Mouse (Mus musculus): Measurements from ENCODE around the gene Als2. TPM values are rescaled to one million over a fixed set of nuclear protein-coding genes. Genes with fewer than 3 reads are reported as not detected.

Als2 gene
- polyA plus RNA-seq, 1 experiment from 2014 or later, result 12.6 TPM

- H3K9me3 ChIP-seq (replicated peaks), result no peaks in the 10 kb centered on the region
- H3K4me2 ChIP-seq, result no peak overlapping the region
- no peak overlapping the region for H3K27ac ChIP-seq (ENCODE audit: poor library complexity, severe bottlenecking)
- no peak for ATAC-seq (ENCODE audit: insufficient number of reproducible peaks, low FRiP score)
- H3K9ac ChIP-seq, result no peak overlapping the region
- peaks cover 6% of the 10 kb centered on the region; the same call in 1 of the 2 replicates for H3K4me1 ChIP-seq (replicated peaks)
- 68% methylated on average over 4 of the region's 4 CpGs for WGBS
- no peaks in the 10 kb centered on the region for H3K27me3 ChIP-seq (replicated peaks)
- H3K4me3 ChIP-seq, result no peak overlapping the region
- peaks cover 33% of the 10 kb centered on the region for H3K36me3 ChIP-seq
Observed at GRCm38 (mm10) chr1:59211651-59212050, 25.4 kb downstream of the Als2 start.

GRCm38 (mm10) chr1:59208331-59208730 lies 28.7 kb downstream of the Als2 start:
- Histone ChIP-seq H3K4me1 (replicated peaks) (peaks cover 6% of the 10 kb centered on the region; the same call in 1 of the 2 replicates), H3K9me3 (replicated peaks) (no peaks in the 10 kb centered on the region), H3K36me3 (peaks cover 30% of the 10 kb centered on the region), H3K27me3 (replicated peaks) (no peaks in the 10 kb centered on the region), H3K4me2 (no peak overlapping the region), H3K27ac (ENCODE audit: poor library complexity, severe bottlenecking) (no peak overlapping the region), H3K4me3 (no peak overlapping the region), H3K9ac (no peak overlapping the region)
- no peak for ATAC-seq (ENCODE audit: insufficient number of reproducible peaks, low FRiP score)
- 65% methylated on average over 1 of the region's 1 CpGs for WGBS

DNA sequence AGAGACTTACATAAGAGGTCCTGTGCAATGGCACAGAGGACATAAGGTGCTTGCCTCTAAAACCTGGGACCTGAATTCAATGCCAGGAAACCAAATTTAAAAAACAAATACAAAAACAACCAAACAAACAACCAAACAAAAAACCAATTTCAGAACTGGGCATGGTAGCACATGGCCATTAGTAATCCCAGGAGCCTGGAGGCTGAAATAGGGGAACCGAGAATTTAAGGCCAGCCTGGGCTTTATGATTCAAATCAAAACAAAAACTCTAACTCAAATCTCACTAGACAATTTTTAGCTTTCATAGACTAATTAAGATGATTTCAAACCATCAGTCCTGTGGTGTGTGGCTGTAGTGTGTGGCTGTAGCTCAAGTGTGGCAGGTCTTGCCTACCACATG lies 32.5 kb downstream of the Als2 start:
- no peak for ATAC-seq (ENCODE audit: insufficient number of reproducible peaks, low FRiP score)
- H3K36me3 ChIP-seq, result peaks cover 36% of the 10 kb centered on the region
- no peak overlapping the region for H3K4me3 ChIP-seq
- no peak overlapping the region for H3K9ac ChIP-seq
- H3K9me3 ChIP-seq (replicated peaks), result no peaks in the 10 kb centered on the region
- no peak overlapping the region for H3K4me2 ChIP-seq
- 0 out of 2 replicates have a peak, but pooled peaks cover 3% of the 10 kb centered on the region for H3K4me1 ChIP-seq (replicated peaks)
- H3K27ac ChIP-seq (ENCODE audit: poor library complexity, severe bottlenecking), result no peak overlapping the region
- WGBS, result 78% methylated on average over 1 of the region's 1 CpGs
- no peaks in the 10 kb centered on the region for H3K27me3 ChIP-seq (replicated peaks)

DNA sequence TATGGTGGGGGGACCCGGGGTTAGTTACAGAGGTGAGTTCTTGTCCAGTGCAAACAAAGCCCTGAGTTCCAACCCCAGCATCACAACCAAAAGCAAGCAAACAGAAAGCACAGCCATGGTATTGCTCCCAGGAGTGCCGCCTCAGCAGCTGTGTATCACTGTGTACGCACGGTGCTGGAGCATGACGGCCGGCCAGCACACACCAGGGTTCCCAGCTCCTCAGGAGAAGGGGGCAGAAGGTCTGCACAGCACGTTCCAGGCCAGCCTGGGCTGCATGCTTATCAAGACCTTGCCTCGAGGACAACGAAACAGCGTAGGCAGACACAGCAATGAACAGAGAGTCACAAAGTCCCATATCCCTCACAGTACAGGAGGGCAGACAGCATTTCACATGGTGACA lies 34.7 kb downstream of the Als2 start:
- Histone ChIP-seq H3K4me2 (no peak overlapping the region), H3K27me3 (replicated peaks) (no peaks in the 10 kb centered on the region), H3K27ac (ENCODE audit: poor library complexity, severe bottlenecking) (no peak overlapping the region), H3K36me3 (peaks cover 33% of the 10 kb centered on the region), H3K4me3 (no peak overlapping the region), H3K9me3 (replicated peaks) (no peaks in the 10 kb centered on the region), H3K4me1 (replicated peaks) (no peaks in the 10 kb centered on the region), H3K9ac (no peak overlapping the region)
- ATAC-seq (ENCODE audit: insufficient number of reproducible peaks, low FRiP score), result no peak
- 87% methylated on average over 10 of the region's 10 CpGs for WGBS

DNA sequence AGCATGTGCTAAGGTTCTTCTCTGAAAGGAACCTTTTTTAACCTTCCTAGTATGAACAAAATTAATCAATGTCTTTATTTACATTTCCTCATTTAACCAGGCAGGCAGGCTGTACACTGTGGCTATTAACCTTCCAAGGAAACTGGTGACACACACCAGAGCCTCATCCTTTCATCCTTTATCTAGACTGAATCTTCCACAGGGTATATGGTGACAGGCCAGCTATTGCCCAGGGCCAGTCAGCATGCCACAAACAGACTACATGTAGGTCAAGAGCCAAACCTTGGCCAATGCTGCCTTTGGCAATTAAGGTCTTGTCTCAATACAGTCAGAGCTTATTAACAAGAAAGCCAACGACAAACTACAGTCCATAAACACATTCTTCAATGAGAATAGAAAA lies 35.5 kb downstream of the Als2 start:
- WGBS, result 67% methylated on average over 1 of the region's 1 CpGs
- Histone ChIP-seq H3K27me3 (replicated peaks) (no peaks in the 10 kb centered on the region), H3K9me3 (replicated peaks) (no peaks in the 10 kb centered on the region), H3K4me1 (replicated peaks) (no peaks in the 10 kb centered on the region), H3K36me3 (peaks cover 35% of the 10 kb centered on the region), H3K4me3 (no peak overlapping the region), H3K27ac (ENCODE audit: poor library complexity, severe bottlenecking) (no peak overlapping the region), H3K9ac (no peak overlapping the region), H3K4me2 (no peak overlapping the region)
- no peak for ATAC-seq (ENCODE audit: insufficient number of reproducible peaks, low FRiP score)

DNA sequence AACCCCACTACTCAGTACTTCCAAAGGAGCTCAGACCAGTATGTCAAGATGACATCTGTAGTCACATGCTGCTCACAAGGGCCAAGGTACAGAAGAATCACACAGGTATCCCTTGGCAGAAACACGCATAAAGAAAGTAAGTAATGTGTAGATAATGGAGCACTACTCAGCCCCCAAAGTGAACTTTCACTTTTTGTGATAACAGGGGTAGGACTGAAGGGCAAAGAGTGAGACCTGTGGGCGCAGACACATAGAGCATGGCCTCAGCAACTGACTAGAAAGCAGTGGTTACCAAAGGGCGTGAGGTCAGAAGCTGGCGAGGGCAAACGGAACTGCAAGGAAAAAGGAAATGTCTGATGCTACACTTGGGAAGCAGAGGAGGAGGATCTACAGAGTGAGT lies 36.1 kb downstream of the Als2 start:
- H3K9me3 ChIP-seq (replicated peaks), result no peaks in the 10 kb centered on the region
- no peak overlapping the region for H3K4me2 ChIP-seq
- H3K27ac ChIP-seq (ENCODE audit: poor library complexity, severe bottlenecking), result no peak overlapping the region
- H3K4me1 ChIP-seq (replicated peaks), result no peaks in the 10 kb centered on the region
- WGBS, result 81% methylated on average over 5 of the region's 5 CpGs
- no peak for ATAC-seq (ENCODE audit: insufficient number of reproducible peaks, low FRiP score)
- no peak overlapping the region for H3K4me3 ChIP-seq
- H3K27me3 ChIP-seq (replicated peaks), result no peaks in the 10 kb centered on the region
- no peak overlapping the region for H3K9ac ChIP-seq
- peaks cover 36% of the 10 kb centered on the region for H3K36me3 ChIP-seq

DNA sequence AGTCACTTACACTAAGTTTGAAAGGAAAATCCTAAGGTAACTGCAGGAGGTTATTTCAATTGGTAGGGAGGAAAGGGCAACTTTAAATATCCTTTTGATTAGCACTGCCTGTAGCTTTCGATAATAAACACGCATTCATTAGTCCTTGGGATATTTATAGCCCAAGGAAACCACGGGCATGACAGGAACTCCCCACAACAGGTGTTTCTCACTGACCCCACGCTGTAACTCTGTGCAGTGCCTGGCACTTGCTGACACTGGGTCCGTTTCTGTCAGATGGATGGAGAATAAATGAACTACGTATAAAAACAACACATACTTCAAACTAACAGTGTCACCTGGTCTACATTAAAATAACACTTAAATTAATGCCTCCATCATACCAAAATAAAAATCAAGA lies 42.1 kb downstream of the Als2 start:
- ATAC-seq (ENCODE audit: insufficient number of reproducible peaks, low FRiP score), result no peak
- WGBS, result 48% methylated on average over 6 of the region's 6 CpGs
- Histone ChIP-seq H3K4me1 (replicated peaks) (0 out of 2 replicates have a peak, but pooled peaks cover 2% of the 10 kb centered on the region), H3K27ac (ENCODE audit: poor library complexity, severe bottlenecking) (no peak overlapping the region), H3K27me3 (replicated peaks) (no peaks in the 10 kb centered on the region), H3K9ac (no peak overlapping the region), H3K9me3 (replicated peaks) (no peaks in the 10 kb centered on the region), H3K4me2 (no peak overlapping the region), H3K36me3 (peaks cover 47% of the 10 kb centered on the region), H3K4me3 (no peak overlapping the region)

DNA sequence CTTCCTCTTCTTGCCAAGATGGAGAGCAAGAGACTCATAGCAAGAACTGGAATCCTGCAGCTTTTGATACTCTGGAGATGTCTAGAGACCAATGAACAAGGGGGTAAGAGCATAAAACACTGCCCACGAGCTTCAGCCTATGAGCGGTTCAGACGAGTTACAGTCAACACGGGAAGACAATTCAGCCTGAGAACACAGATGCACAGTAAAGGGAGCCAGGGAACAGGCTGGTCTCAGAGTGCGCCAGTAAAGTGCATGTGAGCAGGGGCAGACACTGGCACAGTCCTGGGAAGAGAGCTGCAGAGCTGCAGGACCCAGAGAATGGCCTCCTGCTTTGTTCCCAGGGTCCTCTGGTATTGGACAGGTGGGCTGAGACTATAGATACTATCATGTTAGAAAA lies 49.2 kb downstream of the Als2 start:
- Histone ChIP-seq H3K36me3 (peaks cover 57% of the 10 kb centered on the region), H3K4me3 (no peak overlapping the region), H3K9me3 (replicated peaks) (no peaks in the 10 kb centered on the region), H3K4me2 (no peak overlapping the region), H3K4me1 (replicated peaks) (no peaks in the 10 kb centered on the region), H3K27ac (ENCODE audit: poor library complexity, severe bottlenecking) (no peak overlapping the region), H3K9ac (no peak overlapping the region), H3K27me3 (replicated peaks) (no peaks in the 10 kb centered on the region)
- ATAC-seq (ENCODE audit: insufficient number of reproducible peaks, low FRiP score), result no peak
- 84% methylated on average over 5 of the region's 5 CpGs for WGBS

GRCm38 (mm10) chr1:59186317-59186716 lies 50.7 kb downstream of the Als2 start:
- no peak overlapping the region for H3K27ac ChIP-seq (ENCODE audit: poor library complexity, severe bottlenecking)
- H3K4me1 ChIP-seq (replicated peaks), result no peaks in the 10 kb centered on the region
- H3K4me3 ChIP-seq, result no peak overlapping the region
- no peaks in the 10 kb centered on the region for H3K27me3 ChIP-seq (replicated peaks)
- WGBS, result 81% methylated on average over 10 of the region's 10 CpGs
- H3K9me3 ChIP-seq (replicated peaks), result no peaks in the 10 kb centered on the region
- peaks cover 60% of the 10 kb centered on the region for H3K36me3 ChIP-seq
- H3K4me2 ChIP-seq, result no peak overlapping the region
- H3K9ac ChIP-seq, result no peak overlapping the region
- no peak for ATAC-seq (ENCODE audit: insufficient number of reproducible peaks, low FRiP score)

GRCm38 (mm10) chr1:59185410-59185809 lies 51.6 kb downstream of the Als2 start:
- Histone ChIP-seq H3K4me1 (replicated peaks) (no peaks in the 10 kb centered on the region), H3K9me3 (replicated peaks) (no peaks in the 10 kb centered on the region), H3K4me3 (no peak overlapping the region), H3K36me3 (peaks cover 57% of the 10 kb centered on the region), H3K27ac (ENCODE audit: poor library complexity, severe bottlenecking) (no peak overlapping the region), H3K27me3 (replicated peaks) (no peaks in the 10 kb centered on the region), H3K4me2 (no peak overlapping the region), H3K9ac (no peak overlapping the region)
- 84% methylated on average over 9 of the region's 9 CpGs for WGBS
- no peak for ATAC-seq (ENCODE audit: insufficient number of reproducible peaks, low FRiP score)

DNA sequence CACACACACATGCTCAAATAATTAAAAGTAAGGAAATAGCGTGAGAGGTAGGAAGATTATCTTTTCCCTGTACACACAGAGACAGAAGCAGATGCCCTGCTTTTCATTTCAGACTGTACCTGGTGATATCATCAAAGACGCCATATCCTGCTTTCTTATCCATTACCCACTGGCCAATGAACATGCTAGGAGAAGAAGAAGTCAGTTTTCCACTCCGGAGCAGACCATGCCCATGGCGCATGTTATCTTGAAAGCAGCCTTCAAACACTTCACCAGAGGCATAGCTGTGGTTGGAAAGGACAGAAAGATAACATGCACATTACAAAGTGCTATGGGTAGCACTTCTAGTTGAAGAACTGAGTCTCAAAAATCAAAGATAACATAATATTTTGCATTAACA lies 54.0 kb downstream of the Als2 start:
- 64% methylated on average over 4 of the region's 4 CpGs for WGBS
- Histone ChIP-seq H3K4me2 (no peak overlapping the region), H3K36me3 (peaks cover 74% of the 10 kb centered on the region), H3K27ac (ENCODE audit: poor library complexity, severe bottlenecking) (no peak overlapping the region), H3K9me3 (replicated peaks) (no peaks in the 10 kb centered on the region), H3K27me3 (replicated peaks) (no peaks in the 10 kb centered on the region), H3K9ac (no peak overlapping the region), H3K4me3 (no peak overlapping the region), H3K4me1 (replicated peaks) (no peaks in the 10 kb centered on the region)
- ATAC-seq (ENCODE audit: insufficient number of reproducible peaks, low FRiP score), result no peak

GRCm38 (mm10) chr1:59182373-59182772 lies 54.7 kb downstream of the Als2 start:
- no peaks in the 10 kb centered on the region for H3K4me1 ChIP-seq (replicated peaks)
- no peaks in the 10 kb centered on the region for H3K9me3 ChIP-seq (replicated peaks)
- no peak for ATAC-seq (ENCODE audit: insufficient number of reproducible peaks, low FRiP score)
- H3K27ac ChIP-seq (ENCODE audit: poor library complexity, severe bottlenecking), result no peak overlapping the region
- WGBS, result 81% methylated on average over 2 of the region's 2 CpGs
- H3K36me3 ChIP-seq, result peaks cover 79% of the 10 kb centered on the region
- H3K9ac ChIP-seq, result no peak overlapping the region
- H3K4me2 ChIP-seq, result no peak overlapping the region
- H3K27me3 ChIP-seq (replicated peaks), result no peaks in the 10 kb centered on the region
- H3K4me3 ChIP-seq, result no peak overlapping the region

Data from heart, embryonic 12.5 days (tissue).